Mouse (Mus musculus) brain, embryonic 14.5 days (tissue): ENCODE results near the gene Sstr2.

Source experiments
- CTCF ChIP-seq: fragments of 200-500 bp; IDR thresholded peaks from 2 replicates; pipeline ENCODE4 v1.5.1; 2012; ENCODE audit warnings: inconsistent platforms, mild to moderate bottlenecking, moderate library complexity, borderline replicate concordance; ENCODE audit not compliant: insufficient read depth, insufficient read length; ENCODE audit errors: extremely low read depth
- POLR2A ChIP-seq: fragments of 200-500 bp; IDR thresholded peaks from 2 replicates; pipeline ENCODE4 v1.6.1; 2012; ENCODE audit warnings: mild to moderate bottlenecking, inconsistent platforms, borderline replicate concordance; ENCODE audit not compliant: poor library complexity, insufficient read depth, insufficient read length, severe bottlenecking; ENCODE audit errors: extremely low read depth

GRCm38 (mm10) chr11:113652516-113652915 is 33.4 kb downstream of the Sstr2 start:
- TF ChIP-seq CTCF (no peak), POLR2A (no peak)
